Mouse (Mus musculus) embryo, embryonic 10.5 days (tissue): ENCODE results near the gene Sgce.

Source experiments
- DNase-seq: peaks from one replicate; pipeline ENCODE4 v3.0.0-alpha.2; 2015; ENCODE audit warnings: low spot score

Gene Sgce

GRCm38 (mm10) chr6:4647351-4647750 lies 99.7 kb downstream of the Sgce start:
- DNase-seq: no peak

GRCm38 (mm10) chr6:4642068-4642467 lies 104.9 kb downstream of the Sgce start:
- no peak for DNase-seq

GRCm38 (mm10) chr6:4634804-4635203 lies 112.2 kb downstream of the Sgce start:
- DNase-seq: no peak

GRCm38 (mm10) chr6:4633189-4633588 lies 113.8 kb downstream of the Sgce start:
- no peak for DNase-seq

- no peak for DNase-seq
Measured at GRCm38 (mm10) chr6:4631464-4631863, 115.5 kb downstream of the Sgce start.
